ENCODE assay signal across 24 mouse cellular contexts in the genomic region with DNA sequence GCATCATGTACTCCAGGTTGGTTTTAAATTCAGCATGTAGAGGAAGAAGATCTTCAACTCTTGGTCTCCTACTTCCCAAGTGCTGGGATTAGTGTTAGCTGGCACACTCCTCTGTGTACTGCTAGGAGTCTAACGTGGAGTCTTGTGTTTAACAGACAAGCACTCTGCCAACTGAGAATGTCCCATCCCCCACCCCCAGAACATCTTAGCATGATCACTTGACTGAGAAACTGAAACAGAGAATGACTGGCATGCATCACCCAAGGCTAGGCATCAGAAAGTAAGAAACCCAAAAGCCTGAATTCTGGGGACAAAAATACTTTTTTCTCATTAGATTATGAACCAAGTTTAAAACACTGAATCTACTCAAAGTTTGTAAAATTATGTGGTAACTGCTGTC.
"Had no signal": no experiment of that assay in that cellular context is flagged by ENCODE, and none has a peak within 500 bp of the region (broad histone marks: within the 10 kb centered on the region; RNA-seq: fewer than 3 reads in every experiment).

No protein-coding gene starts in this region.

- ATAC-seq: hindbrain, postnatal 0 days; inflammation-experienced regulatory T-cells, adult 6 months; intestine, embryonic 15.5 days; intestine, postnatal 0 days had no signal

- H3K9ac ChIP-seq: heart, embryonic 13.5 days; heart, embryonic 15.5 days; hindbrain, embryonic 13.5 days; hindbrain, embryonic 15.5 days; intestine, embryonic 15.5 days; limb, embryonic 12.5 days; liver, embryonic 13.5 days; liver, embryonic 15.5 days had no signal

- DNase-seq: gastrocnemius, adult 2 months; gastrocnemius, postnatal 10 days; gastrocnemius, postnatal 25 days; heart, postnatal 14 days; heart, postnatal 36 days; kidney, adult 18-20 months; kidney, adult 8-10 months; kidney, postnatal 14 days; kidney, postnatal 36 days; liver; liver, embryonic 13.5 days had no signal

- H3K27ac ChIP-seq: gastrocnemius, adult 2 months; heart, embryonic 13.5 days; heart, embryonic 15.5 days; hindbrain, embryonic 13.5 days; hindbrain, embryonic 15.5 days; hindbrain, postnatal 0 days; intestine, embryonic 15.5 days; kidney, postnatal 0 days; left cerebral cortex, adult 2 months; limb, embryonic 10.5 days; limb, embryonic 12.5 days; liver, embryonic 13.5 days; liver, embryonic 15.5 days had no signal

- H3K36me3 ChIP-seq: heart, embryonic 13.5 days; heart, embryonic 15.5 days; hindbrain, embryonic 13.5 days; hindbrain, embryonic 15.5 days; intestine, embryonic 15.5 days; limb, embryonic 10.5 days; limb, embryonic 12.5 days; liver, embryonic 13.5 days; liver, embryonic 15.5 days had no signal

- H3K4me3 ChIP-seq: gastrocnemius, adult 2 months; heart, embryonic 13.5 days; heart, embryonic 15.5 days; hindbrain, embryonic 13.5 days; hindbrain, embryonic 15.5 days; intestine, embryonic 15.5 days; left cerebral cortex, adult 2 months; limb, embryonic 10.5 days; limb, embryonic 12.5 days; liver, embryonic 13.5 days; liver, embryonic 15.5 days had no signal

- H3K27me3 ChIP-seq: heart, embryonic 13.5 days; heart, embryonic 15.5 days; hindbrain, embryonic 15.5 days; intestine, embryonic 15.5 days; limb, embryonic 12.5 days; liver, embryonic 13.5 days; liver, embryonic 15.5 days had no signal
